Mouse (Mus musculus) midbrain, embryonic 12.5 days (tissue): ENCODE measurements around the gene Naa25. TPM values are rescaled to one million over a fixed set of nuclear protein-coding genes. Genes with fewer than 3 reads are reported as not detected.

ENCODE experiments used
- polyA plus RNA-seq: library from polyadenylated mRNA; unstranded; fragments of >200 nt; fragmentation: Nextera tagmentation; extraction: Ambion mirVana; gene quantifications from 2 replicates; pipeline ENCODE4 v1.2.1, GENCODE M21; 2016

The Naa25 gene
- polyA plus RNA-seq, 1 experiment from 2014 or later = 48.3 TPM

Other genes with a start within 250 kb of the Naa25 start
- gene Ptpn11, start 206.5 kb upstream of the Naa25 start, polyA plus RNA-seq = 21.7 and 24.1 TPM in 2 replicates
- gene Rpl6, start 193.5 kb upstream of the Naa25 start, polyA plus RNA-seq = 475 and 502 TPM in 2 replicates
- 14.9 and 17.8 TPM in 2 replicates for gene Hectd4, start 177.7 kb upstream of the Naa25 start, polyA plus RNA-seq
- 124 TPM in 2 replicates for gene Trafd1, start 12.3 kb upstream of the Naa25 start, polyA plus RNA-seq
- gene Tmem116, start 54.0 kb downstream of the Naa25 start, polyA plus RNA-seq = 0.96 and 1.1 TPM in 2 replicates
- gene Erp29, start 54.6 kb downstream of the Naa25 start, polyA plus RNA-seq = 130 and 137 TPM in 2 replicates
- 0.07 TPM in 1 of 2 replicates, not detected in the other for gene Adam1b, start 105.5 kb downstream of the Naa25 start, polyA plus RNA-seq
- 3.0 and 3.4 TPM in 2 replicates for gene Adam1a, start 147.5 kb downstream of the Naa25 start, polyA plus RNA-seq
- not detected in 2 replicates for gene Gm42878, start 147.5 kb downstream of the Naa25 start, polyA plus RNA-seq
- gene Mapkapk5, start 148.0 kb downstream of the Naa25 start, polyA plus RNA-seq = 56.4 and 58.2 TPM in 2 replicates
- 92.5 and 94.1 TPM in 2 replicates for gene Aldh2, start 195.9 kb downstream of the Naa25 start, polyA plus RNA-seq
- gene Acad12, start 221.0 kb downstream of the Naa25 start, polyA plus RNA-seq = 1.3 and 1.7 TPM in 2 replicates